Mouse (Mus musculus): ENCODE results near the gene Stpg4.

Gene Stpg4

GRCm38 (mm10) chr17:87377536-87377935 is 50.0 kb downstream of the Stpg4 start:
- peak; percentile 52 for DNase-seq

GRCm38 (mm10) chr17:87376831-87377471 is 50.6 kb downstream of the Stpg4 start:
- no peak for DNase-seq

GRCm38 (mm10) chr17:87375941-87376511 is 51.5 kb downstream of the Stpg4 start:
- DNase-seq, result peak; percentile 43

- peak; percentile 52 for DNase-seq
Observed at GRCm38 (mm10) chr17:87373327-87373726, 54.2 kb downstream of the Stpg4 start.

GRCm38 (mm10) chr17:87372189-87372588 is 55.4 kb downstream of the Stpg4 start:
- DNase-seq, result no peak

GRCm38 (mm10) chr17:87369270-87369759 is 58.2 kb downstream of the Stpg4 start:
- no peak for DNase-seq

GRCm38 (mm10) chr17:87368481-87368880 is 59.1 kb downstream of the Stpg4 start:
- no peak for DNase-seq

- DNase-seq, result no peak
Observed at GRCm38 (mm10) chr17:87367640-87368039, 59.9 kb downstream of the Stpg4 start.

GRCm38 (mm10) chr17:87367228-87367627 is 60.3 kb downstream of the Stpg4 start:
- DNase-seq, result no peak

- no peak for DNase-seq
Observed at GRCm38 (mm10) chr17:87366520-87366919, 61.0 kb downstream of the Stpg4 start.

GRCm38 (mm10) chr17:87365268-87365667 is 62.3 kb downstream of the Stpg4 start:
- DNase-seq, result no peak

GRCm38 (mm10) chr17:87364108-87364507 is 63.4 kb downstream of the Stpg4 start:
- no peak for DNase-seq

GRCm38 (mm10) chr17:87361132-87361531 is 66.4 kb downstream of the Stpg4 start:
- DNase-seq, result no peak

- DNase-seq, result no peak
Observed at GRCm38 (mm10) chr17:87357506-87357905, 70.0 kb downstream of the Stpg4 start.

- DNase-seq, result no peak
Observed at GRCm38 (mm10) chr17:87356261-87356660, 71.3 kb downstream of the Stpg4 start.

- DNase-seq, result no peak
Observed at GRCm38 (mm10) chr17:87355456-87355855, 72.1 kb downstream of the Stpg4 start.

GRCm38 (mm10) chr17:87353745-87354320 is 73.7 kb downstream of the Stpg4 start:
- DNase-seq, result no peak

GRCm38 (mm10) chr17:87352898-87353225 is 74.7 kb downstream of the Stpg4 start:
- no peak for DNase-seq

GRCm38 (mm10) chr17:87352106-87352897 is 75.2 kb downstream of the Stpg4 start:
- peak; percentile 43 for DNase-seq

- peak; percentile 85 for DNase-seq
Observed at GRCm38 (mm10) chr17:87351241-87352105, 76.1 kb downstream of the Stpg4 start.

- no peak for DNase-seq
Observed at GRCm38 (mm10) chr17:87350471-87351240, 76.9 kb downstream of the Stpg4 start.

- peak; percentile 34 for DNase-seq
Observed at GRCm38 (mm10) chr17:87349575-87349974, 78.0 kb downstream of the Stpg4 start.

Data from kidney, postnatal 14 days (tissue).